Mouse (Mus musculus): ENCODE measurements around the gene Prr13. TPM values are rescaled to one million over a fixed set of nuclear protein-coding genes. Genes with fewer than 3 reads are reported as not detected.

The Prr13 gene
- polyA plus RNA-seq, 1 experiment from 2014 or later = 80.6 TPM

GRCm38 (mm10) chr15:102507561-102507960, 48.7 kb downstream of the Prr13 start:
- Histone ChIP-seq H3K4me2 (replicated peaks) (no peak overlapping the region), H3K9me3 (no peaks in the 10 kb centered on the region), H3K9ac (no peak overlapping the region), H3K36me3 (peaks cover 33% of the 10 kb centered on the region), H3K27me3 (replicated peaks) (no peaks in the 10 kb centered on the region), H3K4me3 (no peak overlapping the region), H3K4me1 (peaks cover 35% of the 10 kb centered on the region), H3K27ac (no peak overlapping the region)
- ATAC-seq (ENCODE audit: low FRiP score, low read depth) = no peak

- no peak for ATAC-seq (ENCODE audit: low FRiP score, low read depth)
- WGBS = 89% methylated on average over 3 of the region's 3 CpGs
- no peaks in the 10 kb centered on the region for H3K27me3 ChIP-seq (replicated peaks)
- no peak overlapping the region for H3K27ac ChIP-seq
- peaks cover 25% of the 10 kb centered on the region for H3K36me3 ChIP-seq
- H3K9me3 ChIP-seq = no peaks in the 10 kb centered on the region
- no peak overlapping the region for H3K9ac ChIP-seq
- no peak overlapping the region for H3K4me3 ChIP-seq
- no peak overlapping the region for H3K4me2 ChIP-seq (replicated peaks)
- peaks cover 42% of the 10 kb centered on the region for H3K4me1 ChIP-seq
These were observed 49.5 kb downstream of the Prr13 start for GRCm38 (mm10) chr15:102508336-102508735.

- peaks cover 46% of the 10 kb centered on the region for H3K4me1 ChIP-seq
- 9% methylated on average over 9 of the region's 9 CpGs for WGBS
These were observed 51.3 kb downstream of the Prr13 start for GRCm38 (mm10) chr15:102510110-102510509.

GRCm38 (mm10) chr15:102510590-102511284, 51.9 kb downstream of the Prr13 start:
- ATAC-seq (ENCODE audit: low FRiP score, low read depth) = peak; percentile 95
- H3K4me2 ChIP-seq (replicated peaks) = peak overlapping the region; percentile 83
- peaks cover 3% of the 10 kb centered on the region; the same call in 1 of the 2 replicates for H3K36me3 ChIP-seq
- 4% methylated on average over 34 of the region's 34 CpGs for WGBS
- no peaks in the 10 kb centered on the region for H3K9me3 ChIP-seq
- peak overlapping the region; percentile 66 for H3K9ac ChIP-seq
- H3K4me1 ChIP-seq = peaks cover 52% of the 10 kb centered on the region
- peak overlapping the region; percentile 59 for H3K4me3 ChIP-seq
- peak overlapping the region; percentile 75 for H3K27ac ChIP-seq
- no peaks in the 10 kb centered on the region for H3K27me3 ChIP-seq (replicated peaks)

More at GRCm38 (mm10) chr15:102510110-102510509, 51.3 kb downstream of the Prr13 start:
- Histone ChIP-seq H3K4me2 (replicated peaks) (peak overlapping the region; percentile 83), H3K9ac (peak overlapping the region; percentile 66), H3K9me3 (no peaks in the 10 kb centered on the region), H3K27me3 (replicated peaks) (no peaks in the 10 kb centered on the region), H3K27ac (peak overlapping the region; percentile 75), H3K36me3 (peaks cover 9% of the 10 kb centered on the region), H3K4me3 (peak overlapping the region; percentile 59)
- ATAC-seq (ENCODE audit: low FRiP score, low read depth) = peak; percentile 66

- 8% methylated on average over 6 of the region's 6 CpGs for WGBS
- no peaks in the 10 kb centered on the region for H3K9me3 ChIP-seq
- H3K36me3 ChIP-seq = no peaks in the 10 kb centered on the region
- H3K4me3 ChIP-seq = no peak overlapping the region
- peak overlapping the region; percentile 53 for H3K9ac ChIP-seq
- ATAC-seq (ENCODE audit: low FRiP score, low read depth) = peak; percentile 37
- peaks cover 59% of the 10 kb centered on the region for H3K4me1 ChIP-seq
- H3K4me2 ChIP-seq (replicated peaks) = peak overlapping the region; percentile 83
- peak overlapping the region; percentile 75 for H3K27ac ChIP-seq
- H3K27me3 ChIP-seq (replicated peaks) = no peaks in the 10 kb centered on the region
These were observed 52.5 kb downstream of the Prr13 start for GRCm38 (mm10) chr15:102511285-102511833.

GRCm38 (mm10) chr15:102512010-102512409, 53.2 kb downstream of the Prr13 start:
- H3K9me3 ChIP-seq = no peaks in the 10 kb centered on the region
- H3K9ac ChIP-seq = peak overlapping the region; percentile 53
- H3K4me1 ChIP-seq = peaks cover 60% of the 10 kb centered on the region
- no peak overlapping the region for H3K4me3 ChIP-seq
- peak overlapping the region; percentile 75 for H3K27ac ChIP-seq
- ATAC-seq (ENCODE audit: low FRiP score, low read depth) = no peak
- 25% methylated on average over 5 of the region's 5 CpGs for WGBS
- peak overlapping the region; percentile 83 for H3K4me2 ChIP-seq (replicated peaks)
- H3K27me3 ChIP-seq (replicated peaks) = no peaks in the 10 kb centered on the region
- H3K36me3 ChIP-seq = no peaks in the 10 kb centered on the region

Other genes with a start within 250 kb of the Prr13 start
- gene Itgb7, start 227.1 kb upstream of the Prr13 start, polyA plus RNA-seq (2016; fragmentation: Nextera tagmentation; extraction: Ambion mirVana) = 0.29 and 0.79 TPM in 2 replicates
- 15.4 and 18.7 TPM in 2 replicates for gene Rarg, start 201.5 kb upstream of the Prr13 start, polyA plus RNA-seq (2016; fragmentation: Nextera tagmentation; extraction: Ambion mirVana)
- gene Gm9918, start 188.5 kb upstream of the Prr13 start, polyA plus RNA-seq (2016; fragmentation: Nextera tagmentation; extraction: Ambion mirVana) = 0.09 and 0.23 TPM in 2 replicates
- gene Mfsd5, start 179.6 kb upstream of the Prr13 start, polyA plus RNA-seq (2016; fragmentation: Nextera tagmentation; extraction: Ambion mirVana) = 53.2 and 56.4 TPM in 2 replicates
- 22.5 and 25.4 TPM in 2 replicates for gene Espl1, start 162.8 kb upstream of the Prr13 start, polyA plus RNA-seq (2016; fragmentation: Nextera tagmentation; extraction: Ambion mirVana)
- gene Pfdn5, start 132.9 kb upstream of the Prr13 start, polyA plus RNA-seq (2016; fragmentation: Nextera tagmentation; extraction: Ambion mirVana) = 373 and 404 TPM in 2 replicates
- 90.4 and 94.9 TPM in 2 replicates for gene Myg1, start 127.3 kb upstream of the Prr13 start, polyA plus RNA-seq (2016; fragmentation: Nextera tagmentation; extraction: Ambion mirVana)
- gene Aaas, start 108.3 kb upstream of the Prr13 start, polyA plus RNA-seq (2016; fragmentation: Nextera tagmentation; extraction: Ambion mirVana) = 51.3 and 53.2 TPM in 2 replicates
- gene Sp7, start 91.8 kb upstream of the Prr13 start, polyA plus RNA-seq (2016; fragmentation: Nextera tagmentation; extraction: Ambion mirVana) = 0.57 and 0.81 TPM in 2 replicates
- gene Sp1, start 52.9 kb upstream of the Prr13 start, polyA plus RNA-seq (2016; fragmentation: Nextera tagmentation; extraction: Ambion mirVana) = 6.9 and 7.7 TPM in 2 replicates
- 0.23 TPM in 2 replicates for gene Amhr2, start 13.7 kb upstream of the Prr13 start, polyA plus RNA-seq (2016; fragmentation: Nextera tagmentation; extraction: Ambion mirVana)
- 144 and 152 TPM in 2 replicates for gene Pcbp2, start 11.5 kb downstream of the Prr13 start, polyA plus RNA-seq (2016; fragmentation: Nextera tagmentation; extraction: Ambion mirVana)
- not detected in 2 replicates for gene Gm10337, start 44.7 kb downstream of the Prr13 start, polyA plus RNA-seq (2016; fragmentation: Nextera tagmentation; extraction: Ambion mirVana)
- 48.8 and 51.9 TPM in 2 replicates for gene Map3k12, start 58.0 kb downstream of the Prr13 start, polyA plus RNA-seq (2016; fragmentation: Nextera tagmentation; extraction: Ambion mirVana)
- 97.9 and 105 TPM in 2 replicates for gene Tarbp2, start 59.2 kb downstream of the Prr13 start, polyA plus RNA-seq (2016; fragmentation: Nextera tagmentation; extraction: Ambion mirVana)
- 4.8 and 5.4 TPM in 2 replicates for gene Npff, start 65.9 kb downstream of the Prr13 start, polyA plus RNA-seq (2016; fragmentation: Nextera tagmentation; extraction: Ambion mirVana)
- not detected in 2 replicates for gene Gm28047, start 166.0 kb downstream of the Prr13 start, polyA plus RNA-seq (2016; fragmentation: Nextera tagmentation; extraction: Ambion mirVana)
- 22.0 and 23.9 TPM in 2 replicates for gene Atf7, start 166.4 kb downstream of the Prr13 start, polyA plus RNA-seq (2016; fragmentation: Nextera tagmentation; extraction: Ambion mirVana)
- gene Atp5g2, start 213.3 kb downstream of the Prr13 start, polyA plus RNA-seq (2016; fragmentation: Nextera tagmentation; extraction: Ambion mirVana) = 61.1 and 62.7 TPM in 2 replicates

Measured in neural tube, embryonic 12.5 days (tissue).